ENCODE assay signal across 24 mouse cellular contexts in genomic region chr10:9907519-9907918, GRCm38 (mm10). TPM values are rescaled to one million over a fixed set of nuclear protein-coding genes. Genes with fewer than 3 reads are reported as not detected.
DNase-seq lines count a peak whose midpoint lies in the region; ATAC-seq and TF ChIP-seq lines count a peak whose summit lies in the region.
"Had no signal": no experiment of that assay in that cellular context is flagged by ENCODE, and none has a peak within 500 bp of the region (broad histone marks: within the 10 kb centered on the region; RNA-seq: fewer than 3 reads in every experiment).

No protein-coding gene starts in this region.

- H3K4me1 ChIP-seq in kidney, postnatal 0 days (replicated peaks; ENCODE audit: insufficient read depth, low read length), result no peaks in the 10 kb centered on the region; the same call in 1 of the 2 replicates
- H3K4me1 ChIP-seq in embryonic fibroblast, embryonic 13.5 days (ENCODE audit: control insufficient read depth, insufficient read depth, low read length), result no peaks in the 10 kb centered on the region
- H3K4me1 ChIP-seq in megakaryocyte, embryonic 14.5 days, result peaks cover 76% of the 10 kb centered on the region
- H3K4me1 ChIP-seq in embryonic facial prominence, embryonic 10.5 days, result no peaks in the 10 kb centered on the region
- H3K4me1 ChIP-seq in hindbrain, postnatal 0 days (ENCODE audit: insufficient read depth, low read length), result no peaks in the 10 kb centered on the region
- H3K4me1 ChIP-seq: heart, embryonic 10.5 days; heart, embryonic 15.5 days; liver, embryonic 15.5 days; lung, embryonic 15.5 days had no signal

- no peak overlapping the region for H3K4me2 ChIP-seq in kidney, postnatal 0 days (ENCODE audit: low read length)
- H3K4me2 ChIP-seq in hindbrain, postnatal 0 days (ENCODE audit: low read depth, low read length), result no peak overlapping the region
- H3K4me2 ChIP-seq: heart, embryonic 15.5 days; hindbrain, embryonic 14.5 days; liver, embryonic 15.5 days; lung, embryonic 15.5 days had no signal

- H3K9ac ChIP-seq in kidney, postnatal 0 days (ENCODE audit: low read depth, low read length), result no peak overlapping the region
- no peak overlapping the region for H3K9ac ChIP-seq in hindbrain, postnatal 0 days (replicated peaks; ENCODE audit: low read length)
- H3K9ac ChIP-seq: heart, embryonic 15.5 days; hindbrain, embryonic 14.5 days; liver, embryonic 15.5 days; lung, embryonic 15.5 days had no signal

- no peak for ATAC-seq in kidney, postnatal 0 days (replicated peaks; ENCODE audit: low FRiP score, low read depth)
- no peak for ATAC-seq in hindbrain, postnatal 0 days
- ATAC-seq: CD4-positive, CD25-positive, alpha-beta regulatory T cell, adult 4 months; forebrain, embryonic 16.5 days; inflammation-experienced regulatory T-cells, adult 6 months had no signal

- no peak for TF ChIP-seq CTCF in kidney, postnatal 0 days (IDR thresholded peaks at IDR 0.05; ENCODE audit: low read depth)
- no peak for TF ChIP-seq CTCF in embryonic fibroblast, embryonic 13.5 days (IDR thresholded peaks at IDR 0.05; ENCODE audit: borderline replicate concordance, insufficient read depth, low read length)
- TF ChIP-seq CTCF in hindbrain, postnatal 0 days (IDR thresholded peaks at IDR 0.05; ENCODE audit: low read depth), result no peak

- WGBS in kidney, postnatal 0 days, result 85% methylated on average over 2 of the region's 2 CpGs
- 87% methylated on average over 2 of the region's 2 CpGs for WGBS in embryonic facial prominence, embryonic 10.5 days
- 84% methylated on average over 2 of the region's 2 CpGs for WGBS in hindbrain, postnatal 0 days

- H3K4me3 ChIP-seq in kidney, postnatal 0 days (replicated peaks; ENCODE audit: low read depth, low read length), result no peak overlapping the region
- H3K4me3 ChIP-seq in embryonic fibroblast, embryonic 13.5 days (ENCODE audit: insufficient read depth, low read length), result no peak overlapping the region
- H3K4me3 ChIP-seq in megakaryocyte, embryonic 14.5 days (replicated peaks), result peak overlapping the region; percentile 82
- no peak overlapping the region for H3K4me3 ChIP-seq in embryonic facial prominence, embryonic 10.5 days
- H3K4me3 ChIP-seq in hindbrain, postnatal 0 days (ENCODE audit: low read length), result no peak overlapping the region
- H3K4me3 ChIP-seq: heart, embryonic 10.5 days; heart, embryonic 15.5 days; liver, embryonic 15.5 days; lung, embryonic 15.5 days had no signal

- DNase-seq in kidney, postnatal 0 days (ENCODE audit: low spot score), result no peak
- no peak for DNase-seq in kidney, postnatal 36 days
- no peak for DNase-seq in embryonic facial prominence, embryonic 10.5 days (ENCODE audit: low spot score)
- DNase-seq in hindbrain, postnatal 0 days (ENCODE audit: low spot score), result no peak
- no peak for DNase-seq in layer of hippocampus, adult 9-11 months
- DNase-seq: adrenal gland, postnatal 14 days; cerebellum, adult 2 months; cerebellum, postnatal 14 days; gastrocnemius, postnatal 10 days; kidney, postnatal 4 days; layer of hippocampus, postnatal 36 days; liver; midbrain, embryonic 14.5 days; right cerebral cortex, postnatal 4 days had no signal

- no peaks in the 10 kb centered on the region for H3K9me3 ChIP-seq in kidney, postnatal 0 days (replicated peaks; ENCODE audit: low read length)
- peaks cover 4% of the 10 kb centered on the region for H3K9me3 ChIP-seq in megakaryocyte, embryonic 14.5 days
- H3K9me3 ChIP-seq in embryonic facial prominence, embryonic 10.5 days, result no peaks in the 10 kb centered on the region
- H3K9me3 ChIP-seq in hindbrain, postnatal 0 days (ENCODE audit: low read length), result no peaks in the 10 kb centered on the region
- H3K9me3 ChIP-seq: heart, embryonic 10.5 days; heart, embryonic 15.5 days; liver, embryonic 15.5 days; lung, embryonic 15.5 days had no signal

- H3K27ac ChIP-seq in kidney, postnatal 0 days, result 0 out of 2 replicates have a peak overlapping the region, but pooled peaks have one; percentile 5
- peak overlapping the region; percentile 47 for H3K27ac ChIP-seq in embryonic fibroblast, embryonic 13.5 days (ENCODE audit: insufficient read depth, low read length)
- no peak overlapping the region for H3K27ac ChIP-seq in embryonic facial prominence, embryonic 10.5 days (replicated peaks)
- H3K27ac ChIP-seq in hindbrain, postnatal 0 days, result no peak overlapping the region
- H3K27ac ChIP-seq: heart, embryonic 10.5 days; hindbrain, embryonic 14.5 days; liver, embryonic 15.5 days; lung, embryonic 15.5 days had no signal

- H3K36me3 ChIP-seq in kidney, postnatal 0 days (ENCODE audit: insufficient read depth, low read length), result no peaks in the 10 kb centered on the region
- H3K36me3 ChIP-seq in megakaryocyte, embryonic 14.5 days (replicated peaks; ENCODE audit: low read length), result peaks cover 42% of the 10 kb centered on the region
- H3K36me3 ChIP-seq in embryonic facial prominence, embryonic 10.5 days (replicated peaks), result no peaks in the 10 kb centered on the region
- H3K36me3 ChIP-seq in hindbrain, postnatal 0 days (ENCODE audit: insufficient read depth, low read length), result no peaks in the 10 kb centered on the region
- H3K36me3 ChIP-seq: heart, embryonic 10.5 days; heart, embryonic 15.5 days; liver, embryonic 15.5 days; lung, embryonic 15.5 days had no signal

- H3K27me3 ChIP-seq in kidney, postnatal 0 days (ENCODE audit: insufficient read depth, low read length), result no peaks in the 10 kb centered on the region
- no peaks in the 10 kb centered on the region for H3K27me3 ChIP-seq in megakaryocyte, embryonic 14.5 days (replicated peaks)
- H3K27me3 ChIP-seq in embryonic facial prominence, embryonic 10.5 days (replicated peaks; ENCODE audit: low read depth, poor library complexity, severe bottlenecking), result no peaks in the 10 kb centered on the region
- no peaks in the 10 kb centered on the region for H3K27me3 ChIP-seq in hindbrain, postnatal 0 days (ENCODE audit: insufficient read depth, low read length)
- H3K27me3 ChIP-seq: heart, embryonic 15.5 days; liver, embryonic 15.5 days; lung, embryonic 15.5 days had no signal

- no peak for TF ChIP-seq POLR2A in embryonic fibroblast, embryonic 13.5 days (IDR thresholded peaks at IDR 0.05; ENCODE audit: low read depth, low read length)

RNA-seq across cellular contexts. Expression of gene Stxbp5, which starts 6.6 kb away (rescaled TPM):
- 2.9 and 3.4 TPM in 2 replicates for polyA plus RNA-seq in kidney, postnatal 0 days (2015; fragmentation: Nextera tagmentation; extraction: Ambion mirVana)
- 22.9 and 24.6 TPM in 2 replicates for polyA plus RNA-seq in embryonic fibroblast, embryonic 13.5 days (2011; ENCODE audit: insufficient read length, low read depth, missing spikeins)
- 16.0 and 17.5 TPM in 2 replicates for polyA plus RNA-seq in megakaryocyte, embryonic 14.5 days (2012; ENCODE audit: insufficient read depth, low replicate concordance)
- polyA plus RNA-seq in embryonic facial prominence, embryonic 10.5 days (2016; fragmentation: Nextera tagmentation; extraction: Ambion mirVana), result 3.8 and 4.0 TPM in 2 replicates
- 41.7 and 51.4 TPM in 2 replicates for total RNA-seq in hindbrain, postnatal 0 days (2014; rRNA removed)
- 6.8 and 8.2 TPM in 2 replicates for polyA plus RNA-seq in hindbrain, postnatal 0 days (2015; fragmentation: Nextera tagmentation; extraction: Ambion mirVana)

Comparison
In these comparisons a context has a peak if more than half of its experiments do, and no peak if none do; other contexts are left out.
1. H3K27ac ChIP-seq: peak in kidney, postnatal 0 days (single experiment) and embryonic fibroblast, embryonic 13.5 days (single experiment); none in embryonic facial prominence, embryonic 10.5 days (single experiment) and hindbrain, postnatal 0 days (single experiment).